Mouse (Mus musculus) yolk sac, embryonic 10.5 days (tissue): ENCODE data around the gene Insig2.
A peak's percentile ranks its signal among the peaks of the same experiment; 100 is the strongest.

Experiments used
- DNase-seq: peaks from one replicate; pipeline ENCODE4 v3.0.0-alpha.2; 2017; ENCODE audit warnings: low spot score

The Insig2 gene

GRCm38 (mm10) chr1:121332485-121332884 lies at the start of gene Insig2:
Gene Insig2, minus strand, starts transcription at chr1:121332589.
- no peak for DNase-seq

- DNase-seq = no peak
Observed at GRCm38 (mm10) chr1:121381562-121381961, 49.2 kb upstream of the Insig2 start.

DNA sequence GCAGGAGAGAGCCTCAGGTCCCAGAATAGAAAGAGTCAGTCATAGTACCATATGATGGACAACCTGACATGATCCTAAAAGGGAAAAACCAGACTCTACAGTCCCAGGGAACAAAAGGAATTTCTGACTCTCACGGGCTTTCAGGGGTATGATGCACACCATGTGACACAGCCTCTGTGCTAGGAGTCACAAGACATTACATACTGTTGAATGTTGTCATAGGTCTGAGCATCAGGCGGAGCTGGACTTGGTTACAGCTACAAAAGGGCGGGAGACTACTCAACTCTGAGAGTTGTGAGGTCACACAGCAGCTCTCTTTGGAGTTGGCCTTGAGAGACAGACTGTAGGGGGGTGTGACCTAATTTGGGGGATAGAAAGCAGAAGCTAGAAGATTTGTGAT lies 47.6 kb upstream of the Insig2 start:
- DNase-seq = no peak

GRCm38 (mm10) chr1:121377901-121378300 lies 45.5 kb upstream of the Insig2 start:
- no peak for DNase-seq

- no peak for DNase-seq
Observed at GRCm38 (mm10) chr1:121377410-121377809, 45.0 kb upstream of the Insig2 start.

DNA sequence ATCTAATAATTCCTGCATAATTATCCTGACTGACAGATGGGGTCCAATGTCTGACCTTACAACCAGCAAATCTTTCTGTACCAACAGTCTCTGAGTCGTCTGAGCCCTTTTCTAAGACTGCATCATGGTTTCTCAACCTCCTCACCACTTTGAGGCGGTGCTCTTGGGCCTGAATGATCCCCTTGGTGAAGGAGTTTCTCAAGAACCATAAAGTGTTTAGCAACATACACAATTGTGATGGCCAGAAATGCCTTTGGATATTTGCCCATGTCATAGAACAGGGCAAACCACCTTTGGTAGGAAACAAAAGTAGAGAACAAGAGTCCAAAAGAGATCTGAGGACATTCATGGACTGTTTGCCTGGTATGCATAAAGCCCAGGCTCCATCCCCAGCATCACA lies 41.2 kb upstream of the Insig2 start:
- DNase-seq = no peak

- no peak for DNase-seq
Observed at GRCm38 (mm10) chr1:121372656-121373055, 40.3 kb upstream of the Insig2 start.

DNA sequence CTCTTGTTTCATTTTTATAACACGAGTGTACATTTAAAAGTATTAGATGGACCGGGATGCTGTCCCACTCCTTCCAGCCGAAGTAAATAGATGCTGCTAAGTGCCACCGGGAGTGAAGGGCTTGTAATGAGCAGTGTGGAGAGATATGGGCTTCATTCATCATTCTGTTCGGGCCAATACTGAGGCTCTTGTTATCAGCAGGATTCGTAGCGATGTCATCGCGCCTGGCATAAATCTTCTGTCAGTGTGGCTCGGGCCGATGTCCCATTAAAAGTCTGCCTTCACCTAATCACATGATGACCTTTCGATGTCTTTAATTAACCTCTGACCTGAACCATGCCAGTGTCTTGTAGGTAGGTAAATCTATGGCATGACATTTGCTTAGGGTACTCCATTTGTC lies 39.1 kb upstream of the Insig2 start:
- no peak for DNase-seq

DNA sequence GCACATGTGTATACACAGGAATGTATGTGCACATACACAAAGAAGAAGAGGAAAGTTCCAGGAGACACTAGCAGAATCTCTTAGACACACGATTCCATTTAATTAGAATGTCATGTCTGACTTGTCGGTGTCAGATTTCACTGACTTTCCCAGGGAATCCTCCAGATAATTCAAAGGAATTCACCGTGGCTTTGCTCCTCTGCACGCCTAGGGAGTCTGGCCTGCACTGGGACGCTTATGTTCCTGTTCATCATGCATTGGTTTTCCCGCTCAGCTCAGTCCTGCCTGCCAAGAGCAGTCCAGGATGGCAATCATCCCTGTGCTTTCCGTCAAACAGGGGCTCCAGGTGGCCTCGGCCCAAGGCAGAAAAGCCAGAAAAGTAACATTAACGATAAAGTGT lies 34.9 kb upstream of the Insig2 start:
- DNase-seq = no peak

DNA sequence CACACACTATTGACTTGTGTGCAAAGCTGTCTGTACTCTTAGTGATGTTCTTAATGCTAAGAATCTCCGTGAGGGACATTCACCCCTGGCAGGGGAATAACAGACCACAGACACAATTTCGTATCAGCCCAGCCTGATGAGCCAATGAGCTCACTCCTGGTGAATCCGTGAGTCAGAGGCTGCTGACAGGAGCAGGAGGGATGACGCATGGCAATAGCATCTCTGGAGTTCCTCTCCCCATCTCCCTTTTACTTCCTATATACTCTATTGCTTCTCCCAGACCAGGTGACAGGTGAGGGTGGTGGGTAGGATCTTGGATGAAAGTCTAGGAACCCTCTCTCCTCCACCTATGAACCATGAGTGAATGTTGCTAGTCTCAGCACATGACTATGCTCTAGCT lies 28.2 kb upstream of the Insig2 start:
- no peak for DNase-seq

- DNase-seq = no peak
Observed at GRCm38 (mm10) chr1:121359680-121360079, 27.3 kb upstream of the Insig2 start.

DNA sequence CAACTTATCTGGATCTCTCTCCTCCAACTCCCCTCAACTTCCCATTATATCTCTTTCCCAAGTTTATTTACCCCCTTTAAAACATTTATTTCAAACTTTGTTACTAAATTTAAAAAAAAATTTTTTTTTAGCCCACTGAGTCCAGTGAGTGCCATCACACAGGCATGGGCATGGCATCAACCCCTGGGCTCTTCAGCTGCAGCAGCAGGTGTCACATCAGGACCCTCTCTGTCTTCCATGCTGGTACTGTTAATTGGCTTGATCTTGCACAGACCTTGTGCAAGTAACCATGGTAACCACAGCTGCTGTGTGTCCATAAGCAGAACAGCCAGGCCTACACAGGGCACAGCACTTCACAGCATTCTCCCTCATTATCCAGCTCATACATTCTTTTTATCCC lies 21.4 kb upstream of the Insig2 start:
- DNase-seq = no peak

GRCm38 (mm10) chr1:121351037-121351436 lies 18.6 kb upstream of the Insig2 start:
- DNase-seq = no peak

- no peak for DNase-seq
Observed at GRCm38 (mm10) chr1:121350616-121351015, 18.2 kb upstream of the Insig2 start.

GRCm38 (mm10) chr1:121348875-121349847 lies 16.8 kb upstream of the Insig2 start:
- no peak for DNase-seq

DNA sequence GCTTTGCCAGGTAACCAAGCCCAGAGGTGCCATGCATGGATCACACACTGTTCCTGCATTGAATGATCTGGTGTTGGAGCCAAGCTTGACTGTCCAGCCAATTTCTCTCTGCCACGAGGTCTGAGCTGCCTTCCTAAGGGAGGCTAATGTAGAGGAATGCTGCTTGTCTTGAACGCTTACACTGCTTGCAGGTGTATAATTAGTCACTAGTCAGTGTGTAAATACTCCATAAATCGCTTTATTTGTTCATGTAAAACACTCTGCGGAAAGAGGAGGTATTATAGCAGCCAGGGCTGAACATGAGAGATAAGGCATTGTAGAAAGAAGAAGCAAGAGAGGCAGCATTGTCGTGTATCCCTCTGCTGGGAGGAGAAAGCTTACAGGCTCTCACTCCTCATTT lies 11.6 kb upstream of the Insig2 start:
- DNase-seq = no peak

DNA sequence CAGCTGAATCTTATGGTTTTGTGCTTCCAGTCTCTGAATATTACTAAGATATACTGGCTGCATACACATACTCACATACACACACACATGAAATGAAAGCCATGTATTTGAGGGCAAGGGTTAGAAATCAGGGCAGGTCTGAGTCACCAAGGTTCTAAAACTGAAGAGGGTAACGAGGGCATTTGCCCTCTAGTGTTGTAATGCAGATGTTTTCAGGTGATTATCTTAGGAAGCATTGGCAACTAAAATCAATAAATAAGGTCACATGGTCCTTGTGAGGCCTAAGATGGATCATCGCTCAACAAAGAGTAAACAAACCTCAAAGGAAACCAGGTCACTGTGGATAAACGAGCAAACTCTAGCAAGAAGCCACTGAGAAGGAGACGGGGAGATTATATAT lies 3.4 kb upstream of the Insig2 start:
- DNase-seq = no peak

GRCm38 (mm10) chr1:121333986-121334703 lies 1.8 kb upstream of the Insig2 start:
- DNase-seq = no peak

GRCm38 (mm10) chr1:121330621-121331020 lies 1.8 kb downstream of the Insig2 start:
- DNase-seq = no peak

GRCm38 (mm10) chr1:121329391-121329790 lies 3.0 kb downstream of the Insig2 start:
- no peak for DNase-seq

DNA sequence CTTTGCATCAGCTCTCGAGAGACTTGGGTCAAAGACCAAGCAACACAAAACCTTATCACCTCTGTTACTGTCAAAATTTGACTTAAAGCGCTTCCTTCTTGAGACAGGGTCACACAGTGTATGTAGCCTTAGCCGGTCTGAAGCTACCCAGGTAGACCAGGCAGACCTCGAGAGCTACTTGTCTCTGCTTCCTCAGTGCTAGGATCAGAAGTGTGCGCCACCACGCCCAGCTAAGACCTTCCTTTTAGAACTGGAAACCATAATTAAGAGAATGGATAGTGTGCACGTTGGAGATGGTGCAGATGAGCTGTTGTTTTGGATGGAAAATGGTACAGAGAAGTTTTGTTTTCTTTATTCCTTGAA lies 4.2 kb downstream of the Insig2 start:
- no peak for DNase-seq

DNA sequence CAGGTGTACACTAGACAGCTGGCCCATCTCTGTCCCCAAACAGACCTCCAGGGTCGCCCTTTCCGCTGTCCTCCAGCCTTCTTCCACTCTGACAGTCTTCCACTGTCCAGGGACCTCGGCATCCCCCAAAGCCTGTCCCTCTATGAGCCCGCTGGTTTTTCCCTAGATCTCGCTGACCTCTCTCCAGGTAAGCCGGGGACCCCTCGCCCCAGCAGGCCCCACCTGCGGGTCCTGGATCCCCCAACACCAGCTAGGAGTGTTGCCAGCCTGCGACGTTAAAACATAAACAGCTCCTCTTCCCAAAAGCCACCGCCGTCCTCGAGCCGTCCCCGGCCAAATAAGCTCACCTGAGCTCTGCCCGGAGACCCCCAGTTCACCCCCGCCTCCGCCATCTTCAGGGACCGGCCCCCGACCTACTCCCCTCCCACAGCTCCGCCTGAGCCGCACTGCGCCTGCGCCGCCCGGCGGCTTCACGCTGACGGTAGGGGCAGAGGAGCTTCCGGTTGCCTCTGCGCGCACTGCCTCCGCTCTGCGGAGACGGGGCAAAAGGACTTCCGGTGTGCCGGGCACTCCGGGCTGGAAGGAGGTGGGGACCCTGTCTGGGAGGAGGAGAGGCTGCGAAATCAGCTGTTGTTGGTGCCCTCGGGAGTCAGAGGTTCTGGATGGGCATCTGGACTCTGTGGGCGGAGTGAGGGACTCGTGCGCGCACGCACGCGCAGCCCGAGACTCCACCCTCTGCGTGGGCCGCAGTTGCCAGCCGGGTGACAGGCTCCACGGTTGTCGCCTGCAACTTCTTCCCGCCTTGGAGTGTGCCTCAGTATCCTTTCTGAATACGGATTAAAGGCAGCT lies 4.8 kb downstream of the Insig2 start:
- DNase-seq = peak; percentile 92
